Mouse (Mus musculus) urinary bladder, postnatal 25 days (tissue): Measurements from ENCODE around the gene Ferd3l.

Experiments
- DNase-seq: peaks from one replicate; pipeline ENCODE4 v3.0.0; 2022; ENCODE audit warnings: low spot score

Ferd3l gene

DNA sequence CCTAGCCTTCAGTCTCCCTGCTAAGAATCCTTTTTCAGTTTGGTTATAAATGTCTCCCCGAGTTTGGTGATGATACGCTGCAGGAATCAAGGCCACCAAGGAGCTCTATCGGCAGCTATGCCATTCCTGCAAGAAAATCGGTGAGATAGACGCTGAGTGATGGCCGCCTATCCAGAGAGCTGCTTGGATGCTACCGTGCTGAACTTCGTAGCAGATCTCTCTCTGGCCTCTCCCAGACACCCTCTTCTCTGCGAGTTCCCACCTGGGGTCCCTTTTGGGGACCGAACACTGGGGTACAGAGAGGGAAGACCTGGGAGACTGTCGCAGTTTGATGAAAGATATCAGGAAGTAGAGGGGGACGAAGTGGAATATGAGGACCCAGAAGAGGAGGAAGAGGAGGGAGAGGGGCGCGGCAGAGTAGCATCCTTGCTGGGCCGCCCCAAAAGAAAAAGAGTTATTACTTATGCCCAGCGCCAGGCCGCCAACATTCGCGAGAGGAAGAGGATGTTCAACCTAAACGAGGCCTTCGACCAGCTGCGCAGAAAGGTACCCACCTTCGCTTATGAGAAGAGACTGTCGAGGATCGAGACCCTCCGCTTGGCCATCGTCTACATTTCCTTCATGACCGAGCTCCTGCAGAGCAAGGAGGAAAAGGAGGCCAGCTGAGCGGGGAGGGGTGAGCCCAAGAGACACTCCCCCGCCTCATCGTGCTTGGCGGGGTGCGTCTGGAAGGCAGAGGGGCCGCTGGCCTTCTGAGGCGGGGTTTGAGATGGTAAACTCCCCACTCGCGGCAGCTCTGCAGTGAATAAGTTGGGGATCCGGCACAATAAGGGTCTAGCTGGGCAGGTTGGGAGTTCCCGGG is at the start of gene Ferd3l:
Gene Ferd3l, plus strand, starts transcription at position 95 of the 862 bp plus-strand sequence.
- DNase-seq: no peak

DNA sequence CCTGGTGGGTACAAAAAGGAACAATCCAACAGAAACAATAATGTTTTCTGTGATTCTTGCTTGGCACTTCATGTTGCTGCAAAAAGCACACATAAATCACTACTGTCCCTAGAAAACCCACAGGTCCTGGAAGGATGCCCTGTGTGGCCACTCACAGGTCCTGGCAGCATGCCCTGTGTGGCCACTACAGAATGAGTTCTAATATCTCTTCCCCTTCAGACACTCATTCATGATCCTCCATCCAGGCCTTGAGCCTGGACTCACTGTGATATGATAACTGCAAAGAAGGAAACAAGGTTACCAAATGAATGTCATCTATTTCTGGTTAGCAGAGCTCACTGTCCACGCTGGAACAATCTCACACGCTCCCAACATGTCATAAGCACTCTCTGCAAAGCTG is 34.3 kb upstream of the Ferd3l start:
- no peak for DNase-seq

DNA sequence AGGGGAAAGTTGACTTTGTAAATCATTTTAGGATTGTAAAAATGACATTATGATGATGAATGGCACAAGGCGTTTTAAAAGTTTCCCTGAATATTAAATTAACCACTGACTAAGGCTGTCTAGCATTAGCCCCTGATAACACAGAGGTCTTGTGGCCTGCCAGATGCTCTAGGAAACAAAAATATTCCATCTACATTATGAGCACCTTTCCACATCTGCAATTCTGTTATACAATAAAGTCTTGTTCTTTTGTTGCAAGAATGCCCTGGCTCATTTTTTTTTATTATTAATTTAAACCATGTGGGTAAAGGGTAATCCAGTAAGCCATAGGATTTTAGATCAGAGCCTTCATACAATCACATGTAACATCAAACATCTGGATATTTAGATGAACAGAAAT is 33.6 kb upstream of the Ferd3l start:
- no peak for DNase-seq

DNA sequence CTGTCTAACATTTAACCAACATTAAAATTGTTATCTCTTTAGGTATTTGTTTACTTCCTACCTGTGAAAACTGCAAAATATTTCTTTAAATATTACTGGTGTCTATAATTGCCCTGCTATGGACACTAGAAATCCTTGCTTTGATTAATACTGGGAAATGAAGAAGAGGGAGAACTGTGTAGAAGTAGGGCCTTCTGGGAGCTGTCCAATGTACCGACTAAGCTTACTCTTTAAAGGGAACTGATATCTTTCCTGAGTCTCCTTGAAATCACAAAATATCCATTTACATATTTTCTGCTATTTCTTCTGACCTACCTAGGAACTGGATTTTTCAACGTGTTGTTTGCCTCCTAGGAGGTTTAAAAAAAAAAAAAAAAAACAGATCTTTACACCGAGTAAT is 1.5 kb upstream of the Ferd3l start:
- DNase-seq: no peak

DNA sequence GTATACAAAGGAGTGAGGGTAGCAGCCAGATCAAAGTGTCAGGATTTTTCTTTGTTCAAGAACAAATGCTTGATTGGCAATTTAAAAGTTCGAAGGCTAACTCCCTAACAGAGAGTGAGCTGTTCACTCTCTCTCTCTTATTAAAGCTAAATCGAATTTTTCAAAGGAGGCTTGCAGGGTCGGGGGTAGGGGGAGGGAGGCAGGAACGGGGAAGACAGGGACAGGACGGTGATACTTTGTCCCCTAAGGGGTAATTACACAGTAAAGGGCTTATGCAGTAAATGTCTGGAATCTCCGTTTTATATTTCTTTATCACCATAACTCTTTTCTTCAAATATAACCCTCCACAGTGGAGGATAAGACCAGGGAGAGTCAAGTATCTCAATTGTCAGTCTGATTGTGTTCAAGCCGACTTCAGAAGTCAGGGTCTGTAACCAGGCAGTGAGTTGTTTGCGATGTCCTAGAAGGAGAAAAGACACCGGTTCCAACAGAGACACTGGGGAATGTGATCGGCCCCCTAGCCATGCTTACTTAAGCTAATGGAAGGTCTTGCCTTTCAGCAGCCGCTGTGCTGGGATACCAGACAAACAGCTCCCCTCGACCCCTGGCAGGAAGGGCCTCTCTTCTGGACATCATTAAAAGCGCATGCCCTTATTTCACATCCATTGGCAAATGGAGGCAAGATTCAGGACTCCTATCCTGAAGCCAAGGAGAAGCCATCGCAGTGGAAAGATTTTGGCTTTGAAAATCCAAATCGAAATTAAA is 709 bp upstream of the Ferd3l start:
- no peak for DNase-seq

DNA sequence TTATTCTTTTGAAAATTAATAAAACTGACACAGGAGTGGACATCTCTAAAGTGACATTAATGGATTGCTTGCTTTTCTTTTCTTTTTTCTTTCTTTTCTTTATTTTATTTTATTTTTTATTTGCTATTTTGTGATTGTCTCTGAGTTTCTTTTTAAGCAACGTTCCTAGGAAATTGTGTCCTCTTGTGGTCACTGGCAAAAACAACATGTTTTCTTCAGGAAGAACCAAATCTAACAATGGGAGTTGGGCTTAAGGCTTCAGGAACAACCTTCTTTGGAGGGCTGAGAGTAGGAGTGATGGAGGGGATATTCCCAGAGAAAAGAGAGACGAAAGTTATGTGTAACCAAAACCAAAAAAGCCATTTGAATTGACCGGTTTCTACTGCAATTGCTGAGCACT is 24.6 kb downstream of the Ferd3l start:
- DNase-seq: no peak

DNA sequence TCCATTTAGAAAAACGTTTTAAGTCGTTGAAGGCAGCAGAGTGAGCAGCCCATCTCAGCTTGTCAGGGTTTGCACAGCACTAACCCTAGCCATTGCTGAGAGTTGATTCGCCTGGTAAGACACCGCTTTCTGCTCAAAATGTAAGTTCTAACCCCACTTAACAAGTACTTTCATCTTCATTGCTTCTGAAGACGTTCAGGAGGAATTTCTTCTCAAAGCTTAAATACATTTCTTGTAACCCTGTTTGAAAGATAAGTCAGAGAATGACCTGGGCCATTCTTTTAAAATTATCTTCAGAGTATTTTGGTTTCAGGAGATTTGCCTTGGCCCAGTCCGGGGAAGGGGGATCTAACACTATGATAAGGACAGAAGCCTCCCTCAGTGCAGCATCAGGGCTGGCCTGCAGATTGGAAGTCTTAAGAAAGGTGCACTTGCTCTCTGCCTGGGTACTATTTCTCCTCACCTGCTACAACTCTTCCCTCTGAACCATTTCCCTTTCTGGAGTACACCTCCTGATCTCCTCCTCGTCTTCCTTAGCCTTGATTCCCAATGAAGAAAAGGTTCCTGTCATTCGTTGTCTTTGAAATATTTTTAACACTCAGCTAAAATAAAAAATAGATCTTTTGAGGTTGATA is 26.8 kb downstream of the Ferd3l start:
- no peak for DNase-seq

DNA sequence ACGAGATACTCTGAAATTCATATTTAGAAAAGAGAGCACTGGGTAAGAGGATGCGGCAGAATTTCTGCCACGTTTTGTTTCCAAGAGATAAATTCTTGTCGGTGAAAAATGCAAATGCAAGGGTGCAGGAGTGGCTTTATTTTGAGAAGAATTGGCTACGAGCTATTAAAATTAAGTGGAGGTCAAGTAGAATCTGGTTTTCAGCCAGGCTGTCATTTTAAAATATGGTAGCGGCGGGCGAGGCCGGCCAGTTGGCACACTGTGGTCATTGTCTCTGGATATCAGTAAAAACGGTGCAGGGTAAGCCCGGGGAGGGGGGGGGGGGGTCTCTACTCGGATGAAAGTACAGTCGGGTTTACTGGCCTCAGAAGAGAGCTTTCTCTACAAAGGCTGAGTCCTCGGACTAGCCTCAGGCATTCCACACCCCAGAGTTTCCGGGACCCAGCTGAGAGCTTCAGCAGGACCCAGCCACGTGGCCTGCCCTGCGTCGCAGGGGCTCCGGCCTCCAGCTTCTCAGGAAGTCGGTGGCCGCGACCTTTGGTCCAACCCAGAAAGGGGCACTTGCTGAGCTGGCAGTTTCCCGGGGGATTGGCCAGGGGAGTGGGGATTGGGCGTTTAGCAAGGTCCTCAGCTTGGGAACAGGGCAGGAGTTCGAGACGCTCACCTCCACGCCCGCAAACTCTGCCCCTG is 27.5 kb downstream of the Ferd3l start:
- no peak for DNase-seq

DNA sequence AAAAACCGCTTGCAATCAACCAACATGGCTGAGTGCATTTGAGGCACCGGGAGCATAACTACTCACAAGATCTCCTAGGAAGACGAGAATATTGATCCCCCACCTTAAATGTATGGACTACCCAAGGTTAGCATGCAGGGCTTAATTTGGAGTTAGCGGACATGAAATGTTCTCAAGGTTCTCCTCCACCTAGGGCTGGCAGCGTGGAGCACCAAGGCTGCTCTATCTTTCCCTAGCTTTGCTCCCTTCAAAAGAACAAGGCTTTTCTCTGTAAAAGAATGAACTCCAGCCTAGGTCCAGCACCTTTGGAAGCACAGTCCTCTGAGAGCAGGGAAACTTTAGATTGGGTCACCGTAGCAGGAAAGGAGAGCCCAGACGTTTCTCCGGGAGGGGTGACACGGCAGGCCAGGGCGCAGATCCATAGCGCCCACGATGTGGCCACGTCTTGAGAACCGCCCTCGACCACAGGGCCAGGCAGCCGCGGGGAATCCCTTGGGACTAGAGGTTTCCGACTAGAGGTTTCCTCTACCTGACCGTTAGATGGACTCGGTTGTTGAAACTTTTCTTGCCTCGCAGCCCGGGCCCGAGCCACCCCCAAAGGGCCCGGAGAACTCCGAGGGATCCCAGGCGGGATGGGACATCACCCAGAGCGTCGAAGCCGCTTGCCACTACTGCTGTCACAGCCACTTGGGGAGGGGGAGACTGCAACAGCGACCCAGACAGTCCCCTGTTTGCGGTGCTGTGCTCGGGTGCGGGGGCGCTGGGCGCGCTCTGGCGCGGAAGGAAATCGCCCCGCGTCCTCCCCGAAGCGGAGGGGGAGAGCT is 28.6 kb downstream of the Ferd3l start:
- no peak for DNase-seq

DNA sequence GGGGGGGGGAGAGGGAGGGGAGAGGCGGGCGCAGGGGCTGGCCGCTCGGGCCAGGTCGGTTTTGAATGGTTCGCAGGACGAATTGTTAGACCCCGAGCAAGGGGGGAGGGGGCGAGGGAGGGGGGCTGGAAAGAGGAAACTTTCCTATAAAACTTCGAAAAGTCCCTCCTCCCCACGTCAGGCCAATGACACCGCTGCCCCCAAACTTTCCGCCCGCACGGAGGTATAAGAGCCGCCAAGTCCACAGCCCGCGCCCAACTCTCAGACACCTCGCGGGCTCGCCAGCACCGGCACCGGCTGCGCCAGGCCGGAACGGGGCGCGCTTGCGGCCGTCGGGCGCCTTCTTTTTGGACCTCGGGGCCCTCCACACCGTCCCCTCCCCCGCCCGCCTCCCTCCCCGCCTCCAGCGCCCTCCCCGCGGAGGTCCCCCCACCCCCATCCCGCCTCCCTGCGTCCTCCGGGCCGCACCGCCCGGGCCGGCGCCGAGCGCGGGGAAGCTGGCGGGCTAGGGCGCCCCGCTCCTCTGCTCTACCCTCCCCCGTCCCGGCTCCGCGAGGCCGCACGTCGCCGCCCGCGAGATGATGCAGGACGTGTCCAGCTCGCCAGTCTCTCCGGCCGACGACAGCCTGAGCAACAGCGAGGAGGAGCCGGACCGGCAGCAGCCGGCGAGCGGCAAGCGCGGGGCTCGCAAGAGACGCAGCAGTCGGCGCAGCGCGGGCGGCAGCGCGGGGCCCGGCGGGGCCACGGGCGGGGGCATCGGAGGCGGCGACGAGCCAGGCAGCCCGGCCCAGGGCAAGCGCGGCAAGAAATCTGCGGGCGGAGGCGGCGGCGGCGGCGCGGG is 29.4 kb downstream of the Ferd3l start, which contains the start of gene Twist1:
Gene Twist1, plus strand, starts transcription at position 272 of the 841 bp plus-strand sequence.
- DNase-seq: peak; percentile 38

DNA sequence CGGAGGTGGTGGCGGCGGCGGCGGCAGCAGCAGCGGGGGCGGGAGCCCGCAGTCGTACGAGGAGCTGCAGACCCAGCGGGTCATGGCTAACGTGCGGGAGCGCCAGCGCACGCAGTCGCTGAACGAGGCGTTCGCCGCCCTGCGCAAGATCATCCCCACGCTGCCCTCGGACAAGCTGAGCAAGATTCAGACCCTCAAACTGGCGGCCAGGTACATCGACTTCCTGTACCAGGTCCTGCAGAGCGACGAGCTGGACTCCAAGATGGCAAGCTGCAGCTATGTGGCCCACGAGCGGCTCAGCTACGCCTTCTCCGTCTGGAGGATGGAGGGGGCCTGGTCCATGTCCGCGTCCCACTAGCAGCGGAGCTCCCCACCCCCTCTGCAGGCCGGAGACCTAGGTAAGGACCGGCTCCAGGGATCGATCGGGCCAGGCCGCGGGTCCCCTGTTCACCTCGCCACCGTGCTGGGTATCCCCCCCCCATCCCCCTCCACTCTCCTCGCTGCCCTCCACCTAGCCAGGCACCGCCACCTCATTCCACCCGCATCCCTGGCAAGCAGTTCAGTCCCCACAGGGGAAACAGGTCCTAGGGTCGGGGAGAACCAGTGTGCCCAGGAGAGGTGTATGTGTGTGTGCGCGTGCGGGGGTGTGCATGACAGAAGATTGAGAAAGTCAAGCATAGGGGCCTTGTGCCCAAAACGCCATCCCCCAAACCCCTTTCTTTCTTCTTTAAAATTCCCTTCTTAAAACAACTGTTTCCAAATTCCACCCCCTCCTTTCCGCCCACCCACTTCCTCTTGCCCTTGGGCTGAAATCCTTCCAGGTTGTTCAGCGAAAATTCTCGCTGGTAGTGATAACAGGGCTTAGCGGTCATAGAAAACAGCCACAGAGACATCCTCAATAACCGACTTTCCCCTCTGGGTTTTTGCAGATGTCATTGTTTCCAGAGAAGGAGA is 30.3 kb downstream of the Ferd3l start:
- DNase-seq: no peak

DNA sequence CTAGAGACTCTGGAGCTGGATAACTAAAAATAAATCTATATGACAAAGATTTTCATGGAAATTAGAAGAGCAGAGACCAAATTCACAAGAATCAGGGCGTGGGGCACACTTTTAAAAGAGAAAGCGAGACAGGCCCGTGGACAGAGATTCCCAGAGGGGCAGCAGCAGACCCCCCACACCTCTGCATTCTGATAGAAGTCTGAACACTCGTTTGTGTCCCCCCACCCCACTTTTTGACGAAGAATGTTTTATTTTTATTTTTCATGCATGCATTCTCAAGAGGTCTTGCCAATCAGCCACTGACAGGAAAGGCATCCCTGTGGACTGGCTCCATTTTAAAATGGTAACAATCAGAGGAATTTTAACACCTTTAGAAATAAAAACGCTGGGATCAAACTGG is 31.0 kb downstream of the Ferd3l start:
- no peak for DNase-seq

DNA sequence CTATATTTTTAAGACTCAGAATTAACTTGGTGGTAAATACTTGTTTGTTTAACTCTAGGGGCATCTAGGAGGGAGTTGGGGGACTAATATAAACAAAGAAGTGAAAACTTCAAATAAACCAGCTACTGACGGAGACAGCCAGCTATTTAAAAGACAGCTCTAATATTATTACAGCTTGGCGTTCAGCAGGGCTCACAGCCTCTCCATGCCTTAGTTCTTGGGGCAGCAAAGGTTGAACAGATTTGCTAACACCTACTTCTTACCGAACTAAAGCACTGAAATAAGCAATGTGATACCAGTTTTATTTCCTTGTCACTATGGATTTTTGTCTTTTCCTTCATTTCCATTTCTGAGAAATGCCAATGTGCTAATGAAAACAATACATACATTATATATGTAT is 31.6 kb downstream of the Ferd3l start:
- DNase-seq: no peak

DNA sequence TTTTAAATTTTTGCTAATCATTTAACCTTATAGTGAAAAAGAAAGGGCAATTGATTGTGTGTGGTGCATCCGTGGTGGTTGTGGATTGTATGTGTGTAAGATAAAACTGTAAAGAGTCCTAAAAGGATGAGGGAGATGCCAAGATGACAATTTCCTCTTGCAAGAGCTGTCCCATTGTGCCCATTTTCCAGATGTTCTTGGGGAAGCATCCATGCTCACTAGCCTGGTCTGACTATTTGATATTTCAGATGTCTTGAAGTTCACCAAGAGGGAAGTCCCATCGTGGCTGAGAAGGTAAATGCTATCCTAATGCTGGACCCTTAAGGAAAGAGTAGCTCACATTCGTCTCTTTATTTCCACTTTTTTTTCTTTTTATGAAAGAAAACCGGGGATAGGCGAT is 32.8 kb downstream of the Ferd3l start:
- DNase-seq: no peak

DNA sequence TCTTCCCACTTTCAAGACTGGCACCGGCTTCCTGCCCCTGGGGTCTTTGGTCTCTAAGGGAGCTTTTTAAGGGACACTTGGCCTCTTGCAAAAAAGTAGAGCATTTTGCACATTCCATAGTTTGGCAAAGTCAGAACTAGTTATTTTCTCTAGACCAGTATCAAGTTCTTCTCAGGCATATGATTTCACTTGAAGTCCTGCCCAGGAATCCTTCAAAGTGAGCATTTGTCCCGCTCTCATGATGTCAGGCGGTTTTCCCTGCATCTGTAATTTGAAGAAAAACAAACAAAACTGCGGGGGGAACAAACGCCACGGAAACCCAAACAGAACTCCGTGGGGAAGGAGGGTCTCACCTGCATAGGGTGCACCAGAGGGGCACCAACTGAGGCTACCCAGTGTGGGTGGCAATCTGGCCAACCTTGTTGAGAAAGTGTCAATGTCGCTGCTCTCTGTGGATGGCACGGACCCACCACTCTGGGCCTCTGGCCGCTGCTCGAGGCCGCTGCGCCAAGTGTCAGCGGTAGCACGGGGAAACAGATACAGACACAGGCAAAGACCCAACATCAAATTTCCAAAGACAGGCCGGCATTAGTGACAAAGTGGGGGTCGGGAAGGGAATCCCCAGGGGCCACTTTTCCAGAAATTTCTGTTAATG is 34.0 kb downstream of the Ferd3l start:
- no peak for DNase-seq

DNA sequence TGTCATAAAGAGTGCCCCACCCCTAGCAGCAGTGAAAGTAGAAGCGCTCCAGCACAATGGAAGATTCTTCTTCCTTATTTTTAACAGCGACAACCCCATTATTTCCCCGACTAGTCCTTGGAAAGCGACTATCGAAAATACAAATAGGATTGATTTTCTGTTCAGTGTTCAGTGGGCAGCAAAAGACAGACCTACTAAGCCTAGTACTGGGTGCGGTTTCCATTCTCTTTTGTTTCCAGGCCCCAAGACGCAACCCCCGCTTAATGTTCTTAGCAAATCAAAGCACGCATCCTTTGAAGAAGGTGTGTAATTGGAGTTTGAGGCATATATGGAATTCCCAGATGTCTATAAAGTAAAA is 34.5 kb downstream of the Ferd3l start:
- no peak for DNase-seq

DNA sequence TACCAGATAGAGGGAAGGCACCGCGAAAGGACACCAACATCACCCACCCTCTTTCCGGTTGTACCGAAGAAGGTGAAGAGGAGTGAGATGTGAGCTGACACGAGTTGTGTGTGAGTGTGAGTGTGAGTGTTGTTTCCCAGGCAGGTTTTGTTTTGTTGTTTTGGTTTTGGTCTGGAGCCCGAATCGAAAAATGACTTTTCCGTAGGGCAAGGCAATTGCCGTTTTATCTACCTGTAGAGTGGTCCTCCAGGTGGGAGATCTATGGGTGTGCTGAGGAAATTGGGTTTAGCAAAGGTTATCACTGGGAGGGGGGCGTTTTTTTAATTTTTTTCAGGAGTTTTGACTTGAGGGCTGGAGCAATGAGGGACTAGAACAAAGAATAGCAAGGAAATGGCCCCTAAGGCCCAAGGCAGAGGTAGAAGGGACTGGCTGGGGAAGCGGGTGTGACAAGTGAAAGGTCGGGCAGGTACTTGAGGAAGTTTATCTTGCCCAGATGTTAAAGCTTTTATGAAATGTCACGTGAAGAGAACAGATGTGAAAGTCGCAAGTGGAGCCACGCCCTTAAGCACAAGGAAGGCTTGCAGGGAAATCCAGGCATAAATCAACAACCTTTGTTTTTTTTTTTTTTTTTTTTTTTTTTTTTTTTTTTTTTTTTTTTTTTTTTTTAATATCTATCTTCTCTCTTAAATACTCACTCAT is 35.6 kb downstream of the Ferd3l start:
- no peak for DNase-seq

DNA sequence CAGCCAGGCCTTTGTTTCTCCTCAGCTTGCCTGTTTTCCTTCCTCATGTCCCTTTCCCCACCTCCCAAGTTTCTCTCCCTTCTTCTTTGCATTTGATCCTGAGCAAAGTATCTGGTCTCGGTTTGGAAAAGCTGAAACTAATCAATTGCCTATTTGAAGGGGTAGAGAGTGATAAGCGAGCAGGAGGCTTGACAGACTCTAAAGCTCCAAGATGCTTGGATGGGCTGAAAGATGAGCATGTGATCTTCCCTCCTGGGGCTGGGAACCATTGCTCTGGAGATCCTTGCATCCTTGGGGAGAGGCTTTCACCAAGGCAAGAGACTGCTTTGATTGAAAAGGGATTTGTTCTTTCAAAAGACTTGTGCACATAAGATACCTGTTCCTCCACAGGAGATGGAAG is 36.2 kb downstream of the Ferd3l start:
- DNase-seq: no peak
